In the genomic region with DNA sequence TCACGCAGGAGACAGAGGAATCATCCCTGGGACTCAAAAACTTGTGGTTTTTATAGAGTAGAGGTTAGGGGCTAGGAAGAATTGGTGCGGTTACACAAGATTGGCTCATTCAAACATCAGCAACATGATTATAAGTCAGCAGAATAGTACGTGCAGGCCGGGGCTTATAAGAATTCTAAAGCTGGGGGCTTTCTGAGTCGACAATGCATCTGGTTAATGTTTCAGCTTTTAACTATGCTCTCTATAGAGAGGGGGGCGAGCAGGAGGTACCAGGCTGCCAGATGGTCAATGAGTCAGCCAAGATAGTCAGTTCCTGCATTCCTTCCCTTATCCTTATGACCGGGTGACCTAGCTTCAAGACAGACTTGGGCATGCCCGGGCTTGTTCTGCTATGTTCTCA, we compare ENCODE assay signal across 17 mouse cellular contexts.
DNase-seq lines count a peak whose midpoint lies in the region.
"Had no signal": no experiment of that assay in that cellular context is flagged by ENCODE, and none has a peak within 500 bp of the region (broad histone marks: within the 10 kb centered on the region; RNA-seq: fewer than 3 reads in every experiment).

No protein-coding gene starts in this region.

- peak; percentile 95 for DNase-seq in 3T3-L1 (ENCODE audit: low read depth, low spot score)
- DNase-seq in 416B (ENCODE audit: low read depth) = peak; percentile 19
- DNase-seq in R1 (ENCODE audit: low read depth, low spot score) = peak; percentile 11
- DNase-seq in adipocyte (ENCODE audit: low spot score) = peak; percentile 11
- DNase-seq in adrenal gland, adult 18-20 months (ENCODE audit: low spot score in 2 of 2) = no peak
- no peak for DNase-seq in ovary, postnatal 14 days (ENCODE audit: low spot score)
- DNase-seq in left cerebral cortex, adult 9 months (ENCODE audit: low spot score in 2 of 2) = no peak
- DNase-seq in gastrocnemius, postnatal 25 days = no peak
- DNase-seq: adrenal gland, adult 8-10 months; adrenal gland, postnatal 14 days; adrenal gland, postnatal 36 days; cerebellum, adult 11-12 months; cerebellum, adult 2 months; cerebellum, adult 9-10 months; cerebellum, postnatal 14 days; cerebellum, postnatal 36 days; forebrain, postnatal 0 days had no signal

Comparison
In these comparisons a context has a peak if more than half of its experiments do, and no peak if none do; other contexts are left out.
1. DNase-seq: peak in 3T3-L1 (single experiment), 416B (single experiment), R1 (single experiment) and adipocyte (single experiment); none in adrenal gland, adult 18-20 months (0 of 2), ovary, postnatal 14 days (single experiment), left cerebral cortex, adult 9 months (0 of 2) and gastrocnemius, postnatal 25 days (single experiment).